Mouse (Mus musculus): ENCODE data around the gene Krt33a. TPM values are rescaled to one million over a fixed set of nuclear protein-coding genes. Genes with fewer than 3 reads are reported as not detected.

Gene Krt33a
- polyA plus RNA-seq, 1 experiment from 2014 or later = not detected

DNA sequence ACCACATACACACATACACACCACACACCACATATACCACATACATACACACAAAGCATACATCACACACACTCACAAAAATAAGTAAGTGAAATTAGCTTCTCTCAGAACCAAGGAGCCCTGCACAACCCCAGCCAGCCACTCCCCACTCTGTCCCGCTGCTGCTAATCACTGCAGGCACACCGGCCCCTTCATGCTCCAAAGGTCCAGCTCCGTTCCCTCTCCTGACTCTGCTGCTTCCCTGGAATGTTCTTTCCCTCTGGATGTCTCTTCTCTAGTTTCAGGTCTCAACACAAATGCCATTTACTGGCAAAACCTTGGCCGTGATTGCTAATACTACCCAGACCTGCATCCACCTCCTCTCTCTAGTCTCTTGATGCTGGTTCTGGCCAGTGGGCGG is 5.3 kb downstream of the Krt33a start:
- WGBS (ENCODE audit: insufficient replicate concordance) = 67% methylated on average over 5 of the region's 5 CpGs
- Histone ChIP-seq H3K4me1 (replicated peaks) (no peaks in the 10 kb centered on the region), H3K4me2 (no peak overlapping the region), H3K4me3 (replicated peaks) (no peak overlapping the region), H3K27ac (replicated peaks) (no peak overlapping the region), H3K9ac (no peak overlapping the region), H3K9me3 (replicated peaks) (no peaks in the 10 kb centered on the region), H3K27me3 (no peaks in the 10 kb centered on the region), H3K36me3 (replicated peaks) (no peaks in the 10 kb centered on the region)
- ATAC-seq (ENCODE audit: insufficient read depth) = no peak

DNA sequence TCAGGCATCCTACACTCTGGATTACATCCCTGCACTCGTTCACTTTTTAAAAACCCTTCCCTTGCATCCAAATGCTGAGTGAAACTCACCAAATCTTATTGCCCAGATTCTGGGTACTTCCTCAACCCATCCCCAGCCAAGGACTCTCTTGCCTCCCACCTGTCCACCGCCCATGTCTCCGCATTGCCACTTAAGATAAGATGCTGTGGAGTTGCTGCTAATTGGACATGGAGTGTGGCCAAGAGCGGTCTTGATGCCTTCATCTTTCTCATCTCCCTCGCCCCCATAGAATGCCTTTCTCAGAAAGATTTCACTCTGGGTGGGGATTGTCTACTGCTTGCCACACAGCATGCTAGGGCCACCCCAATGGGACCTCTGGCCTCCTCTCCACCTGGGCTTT is 7.7 kb downstream of the Krt33a start:
- no peak for ATAC-seq (ENCODE audit: insufficient read depth)
- Histone ChIP-seq H3K4me2 (no peak overlapping the region), H3K9me3 (replicated peaks) (no peaks in the 10 kb centered on the region), H3K4me3 (replicated peaks) (no peak overlapping the region), H3K27ac (replicated peaks) (no peak overlapping the region), H3K36me3 (replicated peaks) (no peaks in the 10 kb centered on the region), H3K9ac (no peak overlapping the region), H3K27me3 (no peaks in the 10 kb centered on the region), H3K4me1 (replicated peaks) (no peaks in the 10 kb centered on the region)
- 57% methylated on average over 5 of the region's 5 CpGs for WGBS (ENCODE audit: insufficient replicate concordance)

DNA sequence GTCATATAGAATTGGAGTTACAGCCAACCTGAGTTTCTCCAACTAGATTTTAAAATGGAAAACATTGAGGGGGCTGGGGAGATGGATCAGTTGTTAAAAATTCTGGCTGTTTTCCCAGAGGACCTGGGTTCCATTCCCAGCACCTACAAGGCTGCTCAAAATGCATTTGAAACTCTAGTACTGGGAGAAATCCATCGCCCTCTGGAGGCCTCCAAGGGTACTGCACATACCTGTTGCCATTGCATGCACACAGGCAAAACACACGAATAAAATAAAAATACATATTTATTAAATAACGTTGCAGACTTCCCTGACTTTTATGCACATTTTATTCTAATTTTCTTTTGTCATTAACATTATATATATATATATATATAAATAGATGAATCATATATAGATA is 9.4 kb downstream of the Krt33a start:
- Histone ChIP-seq H3K4me1 (replicated peaks) (no peaks in the 10 kb centered on the region), H3K36me3 (replicated peaks) (no peaks in the 10 kb centered on the region), H3K9me3 (replicated peaks) (no peaks in the 10 kb centered on the region), H3K27me3 (no peaks in the 10 kb centered on the region), H3K4me2 (no peak overlapping the region), H3K4me3 (replicated peaks) (no peak overlapping the region), H3K9ac (no peak overlapping the region), H3K27ac (replicated peaks) (no peak overlapping the region)
- 33% methylated on average over 3 of the region's 3 CpGs for WGBS (ENCODE audit: insufficient replicate concordance)
- no peak for ATAC-seq (ENCODE audit: insufficient read depth)

DNA sequence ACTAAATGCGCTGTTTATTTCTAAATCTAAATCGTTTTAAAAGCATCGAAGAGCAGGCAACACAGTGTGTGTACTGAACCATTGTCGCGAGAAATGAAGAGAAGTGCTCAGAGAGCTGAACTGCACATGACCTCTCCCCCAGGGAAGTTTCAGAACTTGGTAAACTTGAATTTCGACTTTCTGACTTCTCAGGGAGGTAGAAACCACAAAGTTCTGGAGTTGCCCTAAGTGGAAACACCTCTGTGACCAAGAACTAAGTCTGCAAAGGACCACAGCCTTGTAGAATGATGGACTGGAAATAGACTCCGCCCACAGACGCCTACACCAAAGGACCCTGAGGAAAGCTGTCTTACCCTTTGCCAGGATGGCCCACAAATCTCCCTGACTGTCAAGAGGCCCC is 10.1 kb downstream of the Krt33a start:
- H3K36me3 ChIP-seq (replicated peaks) = no peaks in the 10 kb centered on the region
- H3K27ac ChIP-seq (replicated peaks) = no peak overlapping the region
- H3K9ac ChIP-seq = no peak overlapping the region
- H3K4me3 ChIP-seq (replicated peaks) = no peak overlapping the region
- ATAC-seq (ENCODE audit: insufficient read depth) = no peak
- WGBS (ENCODE audit: insufficient replicate concordance) = 66% methylated on average over 8 of the region's 8 CpGs
- no peaks in the 10 kb centered on the region for H3K9me3 ChIP-seq (replicated peaks)
- no peaks in the 10 kb centered on the region for H3K4me1 ChIP-seq (replicated peaks)
- H3K4me2 ChIP-seq = no peak overlapping the region
- no peaks in the 10 kb centered on the region for H3K27me3 ChIP-seq

DNA sequence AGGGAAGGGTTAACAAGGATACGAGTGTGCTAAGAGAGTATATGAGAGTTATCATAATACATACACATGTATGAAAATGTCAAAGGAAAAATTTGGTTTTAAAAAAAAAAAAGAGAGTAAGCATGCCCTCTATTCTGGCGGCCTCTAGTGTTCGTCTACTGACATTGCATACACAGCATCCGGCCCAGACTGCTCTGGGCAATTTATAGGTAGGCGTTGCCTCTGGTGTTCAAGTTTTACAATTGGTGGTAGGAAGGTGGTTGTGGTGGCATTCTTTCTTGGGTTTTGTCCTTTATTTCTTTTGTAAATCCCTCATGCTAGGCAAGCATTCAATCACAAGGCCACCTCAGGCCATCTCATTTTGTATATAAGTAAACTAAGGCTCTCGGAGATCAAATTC is 11.2 kb downstream of the Krt33a start:
- no peak overlapping the region for H3K4me2 ChIP-seq
- no peaks in the 10 kb centered on the region for H3K36me3 ChIP-seq (replicated peaks)
- ATAC-seq (ENCODE audit: insufficient read depth) = no peak
- no peak overlapping the region for H3K4me3 ChIP-seq (replicated peaks)
- no peak overlapping the region for H3K27ac ChIP-seq (replicated peaks)
- 23% methylated on average over 6 of the region's 6 CpGs for WGBS (ENCODE audit: insufficient replicate concordance)
- no peaks in the 10 kb centered on the region for H3K4me1 ChIP-seq (replicated peaks)
- H3K27me3 ChIP-seq = no peaks in the 10 kb centered on the region
- H3K9me3 ChIP-seq (replicated peaks) = no peaks in the 10 kb centered on the region
- no peak overlapping the region for H3K9ac ChIP-seq

DNA sequence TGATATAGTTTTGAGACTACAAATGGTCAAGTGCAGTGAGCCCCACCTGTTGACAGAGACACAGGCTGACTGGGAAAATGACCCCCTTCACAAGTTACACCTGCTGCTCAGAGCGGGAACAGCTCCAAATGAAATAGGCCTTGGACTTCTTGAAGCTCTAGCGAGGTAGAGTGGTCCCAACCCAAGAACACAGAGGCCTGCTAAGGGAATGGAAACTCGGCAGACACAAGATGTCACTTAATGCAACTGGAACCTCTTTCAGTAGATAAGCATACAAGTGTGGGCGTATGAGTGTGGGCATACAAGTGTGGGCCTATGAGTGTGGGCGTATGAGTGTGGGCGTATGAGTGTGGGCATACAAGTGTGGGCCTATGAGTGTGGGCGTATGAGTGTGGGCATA is 16.9 kb downstream of the Krt33a start:
- no peak for ATAC-seq (ENCODE audit: insufficient read depth)
- no peak overlapping the region for H3K4me3 ChIP-seq (replicated peaks)
- H3K9me3 ChIP-seq (replicated peaks) = no peaks in the 10 kb centered on the region
- WGBS (ENCODE audit: insufficient replicate concordance) = 73% methylated on average over 7 of the region's 7 CpGs
- peaks cover 9% of the 10 kb centered on the region; the same call in 1 of the 2 replicates for H3K27me3 ChIP-seq
- H3K9ac ChIP-seq = no peak overlapping the region
- no peaks in the 10 kb centered on the region for H3K36me3 ChIP-seq (replicated peaks)
- no peak overlapping the region for H3K4me2 ChIP-seq
- no peaks in the 10 kb centered on the region for H3K4me1 ChIP-seq (replicated peaks)
- H3K27ac ChIP-seq (replicated peaks) = no peak overlapping the region

DNA sequence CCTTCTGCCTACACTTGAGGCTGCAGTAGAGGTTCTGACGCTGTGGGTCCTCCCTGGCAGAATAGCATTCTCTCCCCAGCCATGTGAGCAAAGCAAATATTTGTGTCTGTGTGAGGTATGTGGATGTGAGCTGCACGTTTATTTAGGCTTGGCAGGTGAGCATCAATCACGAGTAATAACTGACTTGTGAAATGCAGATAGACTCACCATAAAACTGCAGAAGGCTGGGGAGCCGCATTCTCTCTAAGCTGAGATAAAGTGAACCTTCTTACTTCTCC is 21.7 kb downstream of the Krt33a start:
- 41% methylated on average over 4 of the region's 4 CpGs for WGBS (ENCODE audit: insufficient replicate concordance)
- Histone ChIP-seq H3K9ac (no peak overlapping the region), H3K27ac (replicated peaks) (no peak overlapping the region), H3K4me3 (replicated peaks) (no peak overlapping the region), H3K9me3 (replicated peaks) (no peaks in the 10 kb centered on the region), H3K4me1 (replicated peaks) (no peaks in the 10 kb centered on the region), H3K36me3 (replicated peaks) (no peaks in the 10 kb centered on the region), H3K4me2 (no peak overlapping the region), H3K27me3 (peaks cover 20% of the 10 kb centered on the region; the same call in 1 of the 2 replicates)
- no peak for ATAC-seq (ENCODE audit: insufficient read depth)

DNA sequence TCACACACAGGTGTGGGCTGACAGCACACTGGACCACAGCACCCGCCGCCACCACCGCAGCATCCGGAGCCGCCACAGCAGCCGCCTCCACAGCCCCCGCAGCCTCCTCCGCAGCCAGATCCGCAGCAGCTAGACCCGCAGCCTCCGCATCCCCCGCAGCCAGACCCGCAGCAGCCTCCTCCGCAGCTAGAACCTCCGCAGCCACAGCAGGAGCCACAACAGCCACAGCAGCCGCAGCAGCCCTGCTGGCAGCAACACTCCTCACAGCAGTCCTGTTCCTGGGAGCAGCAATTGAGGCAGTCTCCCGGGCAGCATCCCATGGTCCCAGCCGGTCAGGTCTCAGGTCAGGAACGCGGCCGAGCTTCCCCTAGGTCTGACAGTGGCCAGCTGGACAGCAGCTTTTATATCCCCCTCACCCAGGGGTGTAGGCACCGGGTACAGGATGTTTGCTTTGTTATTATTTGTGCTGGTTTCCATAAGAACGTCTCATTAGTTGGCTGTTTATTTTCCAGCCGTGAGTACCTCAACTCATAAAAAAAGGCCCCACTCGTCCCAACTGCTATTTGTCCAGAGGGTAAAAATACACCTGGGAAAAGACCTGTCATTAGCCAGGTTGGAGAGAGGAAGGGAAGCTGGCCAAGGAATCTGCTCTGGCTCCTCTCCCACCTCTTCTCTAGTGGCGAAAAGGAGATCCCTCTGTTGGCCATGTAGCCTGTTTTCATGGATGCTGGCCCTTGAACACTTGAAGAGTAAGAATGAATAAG is 22.2 kb downstream of the Krt33a start, which contains the start of gene Krtap17-1:
TSS of gene Krtap17-1 (minus strand) at position 375 of the 764 bp plus-strand sequence.
- Histone ChIP-seq H3K4me2 (no peak within 1 kb of the TSS), H3K9ac (no peak within 1 kb of the TSS)

DNA sequence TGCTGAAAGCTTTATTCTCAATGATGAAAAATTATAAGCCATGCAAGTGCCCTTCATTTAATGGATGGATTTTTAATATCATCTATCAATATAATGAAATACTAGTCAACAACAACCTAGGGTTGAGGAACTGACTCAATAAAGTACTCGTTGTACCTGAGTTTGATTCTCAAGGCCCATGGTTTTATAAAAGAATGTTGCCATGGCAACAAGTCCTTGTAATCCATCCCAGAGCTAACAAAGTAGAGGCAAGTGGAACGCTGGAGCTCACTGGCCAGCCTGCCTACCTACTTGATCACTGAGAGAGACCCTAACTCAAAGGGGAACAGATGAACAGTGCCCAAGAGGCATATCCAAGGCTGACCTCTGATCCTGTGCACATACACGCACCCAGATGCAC is 25.4 kb downstream of the Krt33a start:
- Histone ChIP-seq H3K27me3 (peaks cover 14% of the 10 kb centered on the region; the same call in 1 of the 2 replicates), H3K9me3 (replicated peaks) (no peaks in the 10 kb centered on the region), H3K36me3 (replicated peaks) (no peaks in the 10 kb centered on the region), H3K4me1 (replicated peaks) (no peaks in the 10 kb centered on the region), H3K9ac (no peak overlapping the region), H3K4me3 (replicated peaks) (no peak overlapping the region), H3K4me2 (no peak overlapping the region), H3K27ac (replicated peaks) (no peak overlapping the region)
- 58% methylated on average over 3 of the region's 3 CpGs for WGBS (ENCODE audit: insufficient replicate concordance)
- ATAC-seq (ENCODE audit: insufficient read depth) = no peak

More for the DNA sequence above, 22.2 kb downstream of the Krt33a start, which contains the start of gene Krtap17-1:
- 20% methylated on average over 26 of the region's 26 CpGs for WGBS (ENCODE audit: insufficient replicate concordance)
- no peak within 1 kb of the TSS for H3K4me3 ChIP-seq (replicated peaks)
- ATAC-seq (ENCODE audit: insufficient read depth) = no peak
- H3K36me3 ChIP-seq (replicated peaks) = no peaks in the 10 kb centered on the region
- H3K4me1 ChIP-seq (replicated peaks) = no peaks in the 10 kb centered on the region
- H3K27me3 ChIP-seq = peaks cover 20% of the 10 kb centered on the region; the same call in 1 of the 2 replicates
- H3K27ac ChIP-seq (replicated peaks) = no peak within 1 kb of the TSS
- no peaks in the 10 kb centered on the region for H3K9me3 ChIP-seq (replicated peaks)

DNA sequence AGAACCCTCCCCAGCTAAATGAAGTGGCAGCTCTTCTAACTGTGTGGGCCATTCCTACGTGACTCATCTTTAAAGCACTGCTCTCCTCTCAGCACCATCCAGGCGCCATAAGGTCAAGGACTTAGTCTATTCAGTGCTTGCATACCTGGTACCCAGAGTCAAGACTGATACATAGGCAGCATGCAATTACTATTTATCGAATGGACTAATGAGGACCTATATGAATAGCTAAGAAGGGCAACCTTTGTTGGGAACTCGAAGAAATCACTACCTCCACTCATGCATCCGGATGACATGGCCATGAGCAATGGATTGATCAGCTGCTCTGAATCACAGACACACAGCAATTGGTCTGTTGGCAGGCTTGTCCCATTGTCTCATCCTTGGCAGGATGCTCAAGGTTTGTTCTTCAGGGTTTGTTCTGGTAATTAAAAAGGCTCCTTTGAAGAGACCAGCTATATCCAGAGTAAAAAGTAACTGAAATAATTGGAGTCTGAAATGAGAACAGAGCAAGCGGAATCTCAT is 26.1 kb downstream of the Krt33a start:
- H3K27ac ChIP-seq (replicated peaks) = no peak overlapping the region
- WGBS (ENCODE audit: insufficient replicate concordance) = 55% methylated on average over 6 of the region's 6 CpGs

DNA sequence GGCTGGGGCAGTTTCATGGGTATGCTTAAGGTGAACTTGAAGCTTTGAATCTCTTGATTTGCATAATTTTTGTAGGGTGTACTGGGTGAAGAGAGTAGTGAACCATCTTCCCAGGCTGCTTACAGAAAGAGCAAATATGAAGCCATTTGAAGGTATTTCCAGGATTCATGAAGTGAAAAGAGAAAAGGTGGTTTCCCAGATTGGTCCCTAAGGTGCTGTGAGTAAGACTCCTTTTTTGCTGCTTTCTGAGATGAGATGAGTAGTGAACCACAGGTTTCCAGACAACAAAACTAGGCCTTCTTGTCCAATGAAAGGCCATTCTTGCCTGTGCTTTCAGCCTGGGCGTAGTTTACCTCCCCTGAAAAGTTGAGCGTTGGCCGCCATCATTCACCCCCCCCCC is 27.5 kb downstream of the Krt33a start:
- no peaks in the 10 kb centered on the region for H3K9me3 ChIP-seq (replicated peaks)
- peaks cover 5% of the 10 kb centered on the region; the same call in 1 of the 2 replicates for H3K27me3 ChIP-seq
- no peak overlapping the region for H3K4me3 ChIP-seq (replicated peaks)
- no peak overlapping the region for H3K27ac ChIP-seq (replicated peaks)
- no peaks in the 10 kb centered on the region for H3K4me1 ChIP-seq (replicated peaks)
- no peak overlapping the region for H3K9ac ChIP-seq
- ATAC-seq (ENCODE audit: insufficient read depth) = no peak
- H3K4me2 ChIP-seq = no peak overlapping the region
- H3K36me3 ChIP-seq (replicated peaks) = no peaks in the 10 kb centered on the region
- 75% methylated on average over 3 of the region's 3 CpGs for WGBS (ENCODE audit: insufficient replicate concordance)

More for the DNA sequence above, 26.1 kb downstream of the Krt33a start:
- Histone ChIP-seq H3K9me3 (replicated peaks) (no peaks in the 10 kb centered on the region), H3K4me2 (no peak overlapping the region), H3K27me3 (peaks cover 14% of the 10 kb centered on the region; the same call in 1 of the 2 replicates), H3K4me3 (replicated peaks) (no peak overlapping the region), H3K9ac (no peak overlapping the region), H3K4me1 (replicated peaks) (no peaks in the 10 kb centered on the region), H3K36me3 (replicated peaks) (no peaks in the 10 kb centered on the region)
- ATAC-seq (ENCODE audit: insufficient read depth) = no peak

Data from liver, embryonic 15.5 days (tissue).